Mouse (Mus musculus) neural tube, embryonic 13.5 days (tissue): ENCODE measurements around the gene Rbm39. TPM values are rescaled to one million over a fixed set of nuclear protein-coding genes. Genes with fewer than 3 reads are reported as not detected.
A peak's percentile ranks its signal among the peaks of the same experiment; 100 is the strongest.

Source experiments
- ATAC-seq: fragments of 200-750 bp; cut with Nextera tagmentation; 2 replicates; pipeline ENCODE4 v1.8.0; 2017; ENCODE audit warnings: low read depth, mild to moderate bottlenecking, moderate TSS enrichment, moderate library complexity
- H3K27ac ChIP-seq: fragments of 300-500 bp; sonication (generic); replicated peaks from 2 replicates; pipeline ENCODE4 v1.5.1; 2015; ENCODE audit warnings: moderate library complexity, mild to moderate bottlenecking, inconsistent platforms
- H3K27me3 ChIP-seq: fragments of 300-500 bp; sonication (generic); 2 replicates; pipeline ENCODE4 v1.6.1; 2015; ENCODE audit warnings: mild to moderate bottlenecking, inconsistent platforms
- H3K36me3 ChIP-seq: fragments of 300-500 bp; sonication (generic); 2 replicates; pipeline ENCODE4 v1.6.1; 2015; ENCODE audit warnings: mild to moderate bottlenecking, inconsistent platforms
- H3K4me1 ChIP-seq: fragments of 300-500 bp; sonication (generic); replicated peaks from 2 replicates; pipeline ENCODE4 v1.6.1; 2015; ENCODE audit warnings: inconsistent platforms
- H3K4me2 ChIP-seq: fragments of 300-500 bp; sonication (generic); 2 replicates; pipeline ENCODE4 v1.6.1; 2015; ENCODE audit warnings: inconsistent platforms, mild to moderate bottlenecking, moderate library complexity
- H3K4me3 ChIP-seq: fragments of 300-500 bp; sonication (generic); 2 replicates; pipeline ENCODE4 v1.5.1; 2015; ENCODE audit warnings: mild to moderate bottlenecking, inconsistent platforms
- H3K9ac ChIP-seq: fragments of 300-500 bp; sonication (generic); 2 replicates; pipeline ENCODE4 v1.6.1; 2015; ENCODE audit warnings: moderate library complexity, mild to moderate bottlenecking, inconsistent platforms
- H3K9me3 ChIP-seq: fragments of 300-500 bp; sonication (generic); 2 replicates; pipeline ENCODE4 v1.6.1; 2016; ENCODE audit warnings: inconsistent platforms
- WGBS: fragments of 180-500 bp; shearing (Covaris S2); methylation state at CpG from one replicate; pipeline ENCODE4 v1.1.7; 2015; 5-methylcytosine and 5-hydroxymethylcytosine counted together
- polyA plus RNA-seq: library from polyadenylated mRNA; unstranded; fragments of >200 nt; fragmentation: Nextera tagmentation; extraction: Ambion mirVana; gene quantifications from 2 replicates; pipeline ENCODE4 v1.2.1, GENCODE M21; 2015

Rbm39 gene
- polyA plus RNA-seq, result 509 and 512 TPM in 2 replicates

- WGBS, result under 1% methylated on average over 47 of the region's 47 CpGs
- Histone ChIP-seq H3K36me3 (peaks cover 24% of the 10 kb centered on the region), H3K27me3 (no peaks in the 10 kb centered on the region), H3K4me2 (peak within 1 kb of the TSS; percentile 95), H3K9ac (peak within 1 kb of the TSS; percentile 100), H3K4me3 (peak within 1 kb of the TSS; percentile 99), H3K27ac (peak within 1 kb of the TSS; percentile 99), H3K9me3 (no peaks in the 10 kb centered on the region), H3K4me1 (peaks cover 43% of the 10 kb centered on the region)
- peak; percentile 97 for ATAC-seq
Observed at GRCm38 (mm10) chr2:156180094-156180821, at the start of gene Rbm39. Gene Rbm39, minus strand, starts transcription at chr2:156180238.

- Histone ChIP-seq H3K4me1 (no peaks in the 10 kb centered on the region), H3K4me3 (no peak overlapping the region), H3K4me2 (no peak overlapping the region), H3K9me3 (no peaks in the 10 kb centered on the region), H3K27me3 (no peaks in the 10 kb centered on the region), H3K9ac (no peak overlapping the region), H3K27ac (no peak overlapping the region), H3K36me3 (peaks cover 63% of the 10 kb centered on the region)
- WGBS, result 97% methylated on average over 1 of the region's 1 CpGs
- ATAC-seq, result no peak
Observed at GRCm38 (mm10) chr2:156229171-156229570, 49.1 kb upstream of the Rbm39 start.

- ATAC-seq, result no peak
- no peaks in the 10 kb centered on the region for H3K27me3 ChIP-seq
- H3K4me1 ChIP-seq, result no peaks in the 10 kb centered on the region
- H3K4me2 ChIP-seq, result no peak overlapping the region
- no peak overlapping the region for H3K27ac ChIP-seq
- H3K9ac ChIP-seq, result no peak overlapping the region
- H3K4me3 ChIP-seq, result no peak overlapping the region
- 97% methylated on average over 1 of the region's 1 CpGs for WGBS
- peaks cover 71% of the 10 kb centered on the region for H3K36me3 ChIP-seq
- H3K9me3 ChIP-seq, result no peaks in the 10 kb centered on the region
Observed at GRCm38 (mm10) chr2:156227689-156228088, 47.7 kb upstream of the Rbm39 start.

- no peak for ATAC-seq
- WGBS, result 94% methylated on average over 5 of the region's 5 CpGs
- Histone ChIP-seq H3K9ac (no peak overlapping the region), H3K36me3 (peaks cover 51% of the 10 kb centered on the region), H3K27ac (no peak overlapping the region), H3K4me1 (no peaks in the 10 kb centered on the region), H3K4me2 (no peak overlapping the region), H3K27me3 (no peaks in the 10 kb centered on the region), H3K4me3 (no peak overlapping the region), H3K9me3 (no peaks in the 10 kb centered on the region)
Observed at GRCm38 (mm10) chr2:156224043-156224442, 44.0 kb upstream of the Rbm39 start.

- ATAC-seq, result no peak
Observed at GRCm38 (mm10) chr2:156222100-156222499, 42.1 kb upstream of the Rbm39 start.

GRCm38 (mm10) chr2:156217786-156218185 lies 37.7 kb upstream of the Rbm39 start:
- Histone ChIP-seq H3K9ac (no peak overlapping the region), H3K4me2 (no peak overlapping the region), H3K27me3 (no peaks in the 10 kb centered on the region), H3K36me3 (peaks cover 15% of the 10 kb centered on the region), H3K27ac (no peak overlapping the region), H3K9me3 (no peaks in the 10 kb centered on the region), H3K4me3 (no peak overlapping the region), H3K4me1 (0 out of 2 replicates have a peak, but pooled peaks cover 4% of the 10 kb centered on the region)
- WGBS, result 69% methylated on average over 1 of the region's 1 CpGs
- no peak for ATAC-seq

More at GRCm38 (mm10) chr2:156222100-156222499, 42.1 kb upstream of the Rbm39 start:
- H3K9ac ChIP-seq, result no peak overlapping the region
- peaks cover 47% of the 10 kb centered on the region for H3K36me3 ChIP-seq
- no peaks in the 10 kb centered on the region for H3K9me3 ChIP-seq
- H3K27me3 ChIP-seq, result no peaks in the 10 kb centered on the region
- H3K27ac ChIP-seq, result no peak overlapping the region
- H3K4me1 ChIP-seq, result 0 out of 2 replicates have a peak, but pooled peaks cover 4% of the 10 kb centered on the region
- no peak overlapping the region for H3K4me3 ChIP-seq
- no peak overlapping the region for H3K4me2 ChIP-seq

GRCm38 (mm10) chr2:156203917-156204316 lies 23.9 kb upstream of the Rbm39 start:
- ATAC-seq, result no peak
- H3K36me3 ChIP-seq, result peaks cover 31% of the 10 kb centered on the region
- WGBS, result 89% methylated on average over 6 of the region's 6 CpGs
- H3K4me2 ChIP-seq, result no peak overlapping the region
- H3K4me3 ChIP-seq, result no peak overlapping the region
- H3K27me3 ChIP-seq, result no peaks in the 10 kb centered on the region
- 0 out of 2 replicates have a peak overlapping the region, but pooled peaks have one; percentile 82 for H3K27ac ChIP-seq
- no peaks in the 10 kb centered on the region for H3K9me3 ChIP-seq
- H3K4me1 ChIP-seq, result peaks cover 29% of the 10 kb centered on the region
- H3K9ac ChIP-seq, result no peak overlapping the region

GRCm38 (mm10) chr2:156202848-156203437 lies 22.9 kb upstream of the Rbm39 start:
- no peaks in the 10 kb centered on the region for H3K9me3 ChIP-seq
- no peaks in the 10 kb centered on the region for H3K27me3 ChIP-seq
- 40% methylated on average over 3 of the region's 3 CpGs for WGBS
- H3K4me2 ChIP-seq, result 0 out of 2 replicates have a peak overlapping the region, but pooled peaks have one; percentile 9
- ATAC-seq, result peak; percentile 88
- H3K36me3 ChIP-seq, result peaks cover 31% of the 10 kb centered on the region
- H3K27ac ChIP-seq, result peak overlapping the region; percentile 82
- H3K9ac ChIP-seq, result peak overlapping the region; percentile 45; the same call in 1 of the 2 replicates
- H3K4me1 ChIP-seq, result peaks cover 38% of the 10 kb centered on the region
- H3K4me3 ChIP-seq, result no peak overlapping the region

GRCm38 (mm10) chr2:156201486-156201885 lies 21.4 kb upstream of the Rbm39 start:
- 95% methylated on average over 4 of the region's 4 CpGs for WGBS
- Histone ChIP-seq H3K27ac (no peak overlapping the region), H3K4me1 (peaks cover 44% of the 10 kb centered on the region), H3K9ac (no peak overlapping the region), H3K4me2 (no peak overlapping the region), H3K9me3 (no peaks in the 10 kb centered on the region), H3K27me3 (no peaks in the 10 kb centered on the region), H3K4me3 (no peak overlapping the region), H3K36me3 (peaks cover 24% of the 10 kb centered on the region)
- ATAC-seq, result no peak

GRCm38 (mm10) chr2:156199944-156200343 lies 19.9 kb upstream of the Rbm39 start:
- no peaks in the 10 kb centered on the region for H3K27me3 ChIP-seq
- H3K9me3 ChIP-seq, result no peaks in the 10 kb centered on the region
- 0 out of 2 replicates have a peak overlapping the region, but pooled peaks have one; percentile 9 for H3K27ac ChIP-seq
- 59% methylated on average over 3 of the region's 3 CpGs for WGBS
- H3K4me2 ChIP-seq, result no peak overlapping the region
- peaks cover 20% of the 10 kb centered on the region for H3K36me3 ChIP-seq
- ATAC-seq, result no peak
- no peak overlapping the region for H3K9ac ChIP-seq
- peaks cover 51% of the 10 kb centered on the region for H3K4me1 ChIP-seq
- no peak overlapping the region for H3K4me3 ChIP-seq

- Histone ChIP-seq H3K27me3 (no peaks in the 10 kb centered on the region), H3K4me1 (peaks cover 36% of the 10 kb centered on the region), H3K4me2 (peak overlapping the region; percentile 79), H3K9ac (peak overlapping the region; percentile 86), H3K4me3 (peak overlapping the region; percentile 75), H3K36me3 (peaks cover 10% of the 10 kb centered on the region; the same call in 1 of the 2 replicates), H3K27ac (peak overlapping the region; percentile 97), H3K9me3 (no peaks in the 10 kb centered on the region)
- ATAC-seq, result no peak
- WGBS, result 5% methylated on average over 17 of the region's 17 CpGs
Observed at GRCm38 (mm10) chr2:156197129-156197911, 17.3 kb upstream of the Rbm39 start.
